Mouse (Mus musculus) liver, embryonic 15.5 days (tissue): Measurements from ENCODE around the gene Dlgap3. TPM values are rescaled to one million over a fixed set of nuclear protein-coding genes. Genes with fewer than 3 reads are reported as not detected.

Source experiments
- ATAC-seq: fragments of 200-750 bp; cut with Nextera tagmentation; 2 replicates; pipeline ENCODE4 v1.8.0; 2017; ENCODE audit warnings: moderate number of reproducible peaks, mild to moderate bottlenecking, moderate library complexity; ENCODE audit not compliant: insufficient read depth
- H3K27ac ChIP-seq: fragments of 300-500 bp; sonication (generic); replicated peaks from 2 replicates; pipeline ENCODE4 v1.5.1; 2015; ENCODE audit warnings: mild to moderate bottlenecking, inconsistent platforms
- H3K27me3 ChIP-seq: fragments of 300-500 bp; sonication (generic); 2 replicates; pipeline ENCODE4 v1.6.1; 2015; ENCODE audit warnings: mild to moderate bottlenecking, inconsistent platforms
- H3K36me3 ChIP-seq: fragments of 300-500 bp; sonication (generic); replicated peaks from 2 replicates; pipeline ENCODE4 v1.6.1; 2015; ENCODE audit warnings: moderate library complexity, mild to moderate bottlenecking, inconsistent platforms
- H3K4me1 ChIP-seq: fragments of 300-500 bp; sonication (generic); replicated peaks from 2 replicates; pipeline ENCODE4 v1.6.1; 2015; ENCODE audit warnings: inconsistent platforms
- H3K4me2 ChIP-seq: fragments of 300-500 bp; sonication (generic); 2 replicates; pipeline ENCODE4 v1.6.1; 2015; ENCODE audit warnings: moderate library complexity, mild to moderate bottlenecking, inconsistent platforms
- H3K4me3 ChIP-seq: fragments of 300-500 bp; sonication (generic); replicated peaks from 2 replicates; pipeline ENCODE4 v1.5.1; 2015; ENCODE audit warnings: mild to moderate bottlenecking, inconsistent platforms
- H3K9ac ChIP-seq: fragments of 300-500 bp; sonication (generic); 2 replicates; pipeline ENCODE4 v1.6.1; 2015; ENCODE audit warnings: moderate library complexity, mild to moderate bottlenecking, inconsistent platforms
- H3K9me3 ChIP-seq: fragments of 300-500 bp; sonication (generic); replicated peaks from 2 replicates; pipeline ENCODE4 v1.6.1; 2016; ENCODE audit warnings: inconsistent platforms
- WGBS: fragments of 180-500 bp; shearing (Covaris S2); methylation state at CpG from one replicate; pipeline ENCODE4 v1.1.7; 2015; ENCODE audit warnings: mixed read lengths; ENCODE audit not compliant: insufficient replicate concordance; 5-methylcytosine and 5-hydroxymethylcytosine counted together
- polyA plus RNA-seq: library from polyadenylated mRNA; unstranded; fragments of >200 nt; fragmentation: Nextera tagmentation; extraction: Ambion mirVana; gene quantifications from 2 replicates; pipeline ENCODE4 v1.2.1, GENCODE M21; 2015

Gene Dlgap3
- polyA plus RNA-seq, 1 experiment from 2014 or later, result 0.20 TPM

DNA sequence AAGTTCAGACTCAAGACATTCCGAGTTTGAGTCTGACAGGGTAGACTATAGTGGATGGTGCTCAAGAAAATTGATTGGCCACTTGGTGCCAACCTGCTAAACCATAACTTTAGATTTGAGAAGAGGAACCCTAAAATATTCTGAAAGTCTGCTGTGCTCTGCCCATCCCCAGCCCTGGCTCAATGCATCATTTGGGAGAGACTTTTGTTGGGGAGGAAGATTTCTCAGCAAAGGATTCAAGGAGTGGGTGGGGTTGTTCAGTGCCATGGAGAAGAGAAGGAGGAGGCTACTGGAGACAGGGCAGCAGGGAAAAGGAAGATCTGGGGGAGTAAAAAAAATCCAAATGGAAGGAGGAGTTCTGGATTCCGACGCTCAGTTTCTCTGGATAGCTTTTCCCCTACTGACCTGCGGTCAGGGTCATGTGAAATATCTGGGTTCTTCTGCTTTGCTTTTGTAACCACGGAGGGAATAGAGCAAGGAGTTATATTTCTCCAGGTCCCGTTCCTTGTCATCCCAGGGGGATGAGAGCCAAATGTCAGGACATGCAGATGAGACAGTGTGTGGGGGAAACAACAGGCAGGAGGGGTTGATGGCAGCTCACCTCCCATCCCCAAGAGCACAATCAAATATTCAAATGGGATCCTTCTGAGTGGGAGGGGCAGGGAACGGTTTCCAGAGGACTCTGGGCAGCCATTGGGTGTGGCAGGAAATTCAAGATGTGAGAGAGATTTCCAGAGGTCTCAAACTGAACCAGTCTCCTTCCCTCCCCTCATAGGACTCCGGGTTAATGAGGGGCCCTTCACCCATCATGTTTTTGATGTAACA lies 5.3 kb downstream of the Dlgap3 start:
- no peak overlapping the region for H3K4me2 ChIP-seq
- no peak overlapping the region for H3K4me3 ChIP-seq
- ATAC-seq, result no peak
- H3K9me3 ChIP-seq, result no peaks in the 10 kb centered on the region
- H3K36me3 ChIP-seq, result no peaks in the 10 kb centered on the region
- H3K27me3 ChIP-seq, result peaks cover 50% of the 10 kb centered on the region
- H3K9ac ChIP-seq, result no peak overlapping the region
- no peaks in the 10 kb centered on the region for H3K4me1 ChIP-seq
- H3K27ac ChIP-seq, result no peak overlapping the region
- WGBS, result 41% methylated on average over 8 of the region's 8 CpGs

GRCm38 (mm10) chr4:127174900-127175278 lies 5.9 kb downstream of the Dlgap3 start:
- H3K36me3 ChIP-seq, result no peaks in the 10 kb centered on the region
- H3K4me1 ChIP-seq, result no peaks in the 10 kb centered on the region
- ATAC-seq, result no peak
- H3K4me3 ChIP-seq, result no peak overlapping the region
- 27% methylated on average over 4 of the region's 4 CpGs for WGBS
- peaks cover 50% of the 10 kb centered on the region for H3K27me3 ChIP-seq
- H3K4me2 ChIP-seq, result no peak overlapping the region
- H3K27ac ChIP-seq, result no peak overlapping the region
- no peak overlapping the region for H3K9ac ChIP-seq
- no peaks in the 10 kb centered on the region for H3K9me3 ChIP-seq

DNA sequence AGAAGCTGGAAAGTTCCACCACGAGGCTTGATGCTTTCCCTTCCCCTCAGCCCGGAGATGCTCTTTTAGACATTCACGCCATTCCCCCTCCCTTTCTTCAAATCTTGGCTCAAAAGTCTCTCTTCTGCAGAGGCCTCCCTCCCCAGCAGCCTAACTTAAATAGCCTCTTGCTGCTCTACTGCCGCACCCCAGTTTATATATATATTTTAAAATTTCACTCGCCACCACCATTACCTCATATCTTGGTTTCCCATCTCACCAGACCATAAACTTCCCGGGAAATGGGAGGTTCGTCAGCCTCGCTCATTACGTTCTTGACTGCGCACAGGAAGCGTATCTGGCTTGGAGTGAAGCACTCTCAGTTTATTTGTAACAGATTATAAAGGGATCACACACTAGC lies 9.0 kb downstream of the Dlgap3 start:
- no peaks in the 10 kb centered on the region for H3K4me1 ChIP-seq
- no peak for ATAC-seq
- 63% methylated on average over 11 of the region's 11 CpGs for WGBS

DNA sequence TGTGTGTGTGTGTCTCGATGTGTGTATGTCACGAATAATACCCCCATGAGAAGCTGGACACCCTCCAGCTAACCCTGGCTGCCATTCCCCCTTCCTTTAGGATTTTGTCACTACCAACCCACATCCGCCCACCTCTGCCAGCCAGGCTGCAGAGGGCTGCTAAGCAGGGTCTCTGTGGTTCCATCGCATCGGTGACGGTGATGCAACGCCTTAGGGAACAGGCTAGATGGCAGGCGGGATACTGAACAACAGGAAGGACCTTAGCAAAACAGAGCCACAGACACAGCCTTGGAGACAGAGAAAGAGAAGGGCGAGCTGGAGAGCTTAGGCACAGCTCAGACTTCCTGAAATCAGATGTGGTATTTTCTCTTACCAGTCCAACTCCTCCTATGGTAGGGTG lies 9.7 kb downstream of the Dlgap3 start:
- no peak for ATAC-seq
- H3K27me3 ChIP-seq, result peaks cover 22% of the 10 kb centered on the region
- no peaks in the 10 kb centered on the region for H3K4me1 ChIP-seq
- H3K9me3 ChIP-seq, result no peaks in the 10 kb centered on the region
- no peaks in the 10 kb centered on the region for H3K36me3 ChIP-seq
- no peak overlapping the region for H3K4me2 ChIP-seq
- no peak overlapping the region for H3K9ac ChIP-seq
- 22% methylated on average over 9 of the region's 9 CpGs for WGBS
- no peak overlapping the region for H3K4me3 ChIP-seq
- no peak overlapping the region for H3K27ac ChIP-seq

More for the DNA sequence above, 9.0 kb downstream of the Dlgap3 start:
- H3K4me3 ChIP-seq, result no peak overlapping the region
- H3K27me3 ChIP-seq, result peaks cover 29% of the 10 kb centered on the region
- H3K9ac ChIP-seq, result no peak overlapping the region
- H3K4me2 ChIP-seq, result no peak overlapping the region
- H3K9me3 ChIP-seq, result no peaks in the 10 kb centered on the region
- no peak overlapping the region for H3K27ac ChIP-seq
- H3K36me3 ChIP-seq, result no peaks in the 10 kb centered on the region

- no peaks in the 10 kb centered on the region for H3K4me1 ChIP-seq
- H3K4me3 ChIP-seq, result no peak overlapping the region
- H3K4me2 ChIP-seq, result no peak overlapping the region
- no peak overlapping the region for H3K9ac ChIP-seq
- H3K27me3 ChIP-seq, result peaks cover 21% of the 10 kb centered on the region
- H3K27ac ChIP-seq, result no peak overlapping the region
- no peaks in the 10 kb centered on the region for H3K9me3 ChIP-seq
- no peak for ATAC-seq
- H3K36me3 ChIP-seq, result no peaks in the 10 kb centered on the region
- WGBS, result 10% methylated on average over 19 of the region's 19 CpGs
These were observed 10.8 kb downstream of the Dlgap3 start for GRCm38 (mm10) chr4:127179469-127180449.

DNA sequence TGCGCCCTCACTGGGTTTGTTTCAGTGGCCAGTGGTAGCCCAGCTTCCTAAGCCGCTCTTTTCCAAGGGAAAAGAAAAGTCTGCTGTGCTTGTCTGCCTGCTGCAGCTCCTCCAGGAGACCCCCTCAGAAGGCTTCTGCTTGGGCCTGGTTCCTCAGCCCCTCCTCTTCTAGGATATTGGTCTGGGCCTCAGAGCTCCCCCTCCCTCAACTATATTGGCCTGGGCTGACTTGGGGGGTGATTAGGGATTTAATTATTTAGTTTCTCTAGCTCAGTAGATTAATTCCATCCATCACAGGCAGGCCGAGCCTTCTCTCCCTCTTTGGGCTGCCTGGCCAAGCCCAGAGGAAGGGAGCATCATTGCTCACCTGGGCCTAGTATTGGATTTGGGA lies 11.4 kb downstream of the Dlgap3 start:
- Histone ChIP-seq H3K36me3 (no peaks in the 10 kb centered on the region), H3K4me2 (no peak overlapping the region), H3K27ac (no peak overlapping the region), H3K9me3 (no peaks in the 10 kb centered on the region), H3K4me3 (no peak overlapping the region), H3K9ac (no peak overlapping the region), H3K4me1 (no peaks in the 10 kb centered on the region), H3K27me3 (peaks cover 21% of the 10 kb centered on the region)
- WGBS, result 48% methylated on average over 3 of the region's 3 CpGs
- no peak for ATAC-seq

GRCm38 (mm10) chr4:127181010-127181409 lies 12.0 kb downstream of the Dlgap3 start:
- Histone ChIP-seq H3K27ac (no peak overlapping the region), H3K9me3 (no peaks in the 10 kb centered on the region), H3K4me2 (no peak overlapping the region), H3K9ac (no peak overlapping the region), H3K4me1 (no peaks in the 10 kb centered on the region), H3K27me3 (peaks cover 21% of the 10 kb centered on the region), H3K4me3 (no peak overlapping the region), H3K36me3 (no peaks in the 10 kb centered on the region)
- WGBS, result 62% methylated on average over 9 of the region's 9 CpGs
- ATAC-seq, result no peak

DNA sequence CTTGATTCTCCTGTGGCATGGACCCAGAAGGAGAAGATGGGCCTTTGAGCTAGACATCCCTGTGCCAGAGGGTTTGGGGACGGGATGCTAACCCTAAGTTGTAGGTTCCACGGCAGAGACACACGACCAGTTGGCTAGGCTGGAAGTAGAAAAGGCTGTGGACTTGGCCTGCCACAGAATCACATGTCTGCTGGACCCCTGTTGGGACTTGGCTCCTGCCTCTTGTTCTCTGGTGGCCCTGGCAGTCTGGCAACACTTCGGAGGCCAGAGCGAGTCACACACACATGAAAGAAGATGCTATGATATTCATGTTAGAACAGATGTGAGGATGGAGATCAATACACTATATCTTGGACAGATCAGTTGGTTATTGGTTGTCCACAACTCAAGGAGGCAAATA lies 14.9 kb downstream of the Dlgap3 start:
- no peak for ATAC-seq
- 54% methylated on average over 5 of the region's 5 CpGs for WGBS

GRCm38 (mm10) chr4:127190921-127191320 lies 21.9 kb downstream of the Dlgap3 start:
- H3K9me3 ChIP-seq, result no peaks in the 10 kb centered on the region
- ATAC-seq, result no peak
- H3K27me3 ChIP-seq, result no peaks in the 10 kb centered on the region
- 52% methylated on average over 6 of the region's 6 CpGs for WGBS
- no peaks in the 10 kb centered on the region for H3K4me1 ChIP-seq
- H3K36me3 ChIP-seq, result no peaks in the 10 kb centered on the region
- H3K4me2 ChIP-seq, result no peak overlapping the region
- no peak overlapping the region for H3K27ac ChIP-seq
- H3K4me3 ChIP-seq, result no peak overlapping the region
- no peak overlapping the region for H3K9ac ChIP-seq

More for the DNA sequence above, 14.9 kb downstream of the Dlgap3 start:
- Histone ChIP-seq H3K4me1 (no peaks in the 10 kb centered on the region), H3K27ac (no peak overlapping the region), H3K36me3 (no peaks in the 10 kb centered on the region), H3K9me3 (no peaks in the 10 kb centered on the region), H3K9ac (no peak overlapping the region), H3K27me3 (peaks cover 16% of the 10 kb centered on the region; the same call in 1 of the 2 replicates), H3K4me3 (no peak overlapping the region), H3K4me2 (no peak overlapping the region)

- Histone ChIP-seq H3K9me3 (no peaks in the 10 kb centered on the region), H3K4me2 (no peak overlapping the region), H3K27me3 (no peaks in the 10 kb centered on the region), H3K4me1 (no peaks in the 10 kb centered on the region), H3K9ac (no peak overlapping the region), H3K27ac (no peak overlapping the region), H3K36me3 (no peaks in the 10 kb centered on the region), H3K4me3 (no peak overlapping the region)
- 55% methylated on average over 8 of the region's 8 CpGs for WGBS
- ATAC-seq, result no peak
These were observed 23.7 kb downstream of the Dlgap3 start for GRCm38 (mm10) chr4:127192704-127193103.
